Comparison of ENCODE assay signal across 19 mouse cellular contexts in the genomic region with DNA sequence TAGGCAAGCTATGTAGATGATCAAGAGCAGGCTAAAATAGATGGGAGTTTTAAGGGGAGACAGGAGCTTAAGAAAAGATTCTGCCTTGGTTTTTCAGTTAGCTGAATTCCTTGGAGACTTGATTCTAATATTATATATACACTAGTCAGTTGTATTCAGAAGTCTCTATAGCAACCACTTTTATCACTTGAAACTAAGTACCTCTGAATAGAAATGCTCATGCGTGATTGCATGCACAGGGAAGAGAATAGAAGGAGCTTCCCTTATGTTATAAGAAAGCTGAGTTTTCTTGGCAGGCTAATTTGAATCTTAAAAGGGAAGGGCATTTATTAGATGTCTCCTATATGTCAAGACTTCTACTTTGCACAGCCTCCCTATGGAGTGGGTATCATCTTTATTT.
DNase-seq lines count a peak whose midpoint lies in the region; ATAC-seq and TF ChIP-seq lines count a peak whose summit lies in the region.
"Had no signal": no experiment of that assay in that cellular context is flagged by ENCODE, and none has a peak within 500 bp of the region (broad histone marks: within the 10 kb centered on the region; RNA-seq: fewer than 3 reads in every experiment).

No protein-coding gene starts in this region.

- 61% methylated on average over 1 of the region's 1 CpGs for WGBS in forebrain, embryonic 14.5 days
- WGBS in forebrain, embryonic 12.5 days, result 42% methylated on average over 1 of the region's 1 CpGs

- intact Hi-C loops in left cerebral cortex, adult 2 months (cut with DNase I), result loop anchor here (5.0 kb wide), 1 partner anchor 49 kb away; no protein-coding TSS in a partner anchor
- intact Hi-C loops in left cerebral cortex, postnatal 25 days (cut with DNase I), result loop anchor here (2.0 to 5.0 kb wide), 2 partner anchors 46 to 50 kb away; no protein-coding TSS in a partner anchor

- no peak overlapping the region for H3K4me2 ChIP-seq in forebrain, embryonic 14.5 days (ENCODE audit: low read length)
- no peak overlapping the region for H3K4me2 ChIP-seq in forebrain, embryonic 12.5 days
- H3K4me2 ChIP-seq: embryonic facial prominence, embryonic 15.5 days; heart, embryonic 12.5 days; hindbrain, embryonic 14.5 days had no signal

- no peak for ATAC-seq in forebrain, embryonic 14.5 days
- no peak for ATAC-seq in forebrain, embryonic 12.5 days (ENCODE audit: low FRiP score)
- ATAC-seq: inflammation-experienced regulatory T-cells, adult 6 months had no signal

- TF ChIP-seq POLR2A in brain, embryonic 14.5 days (IDR thresholded peaks at IDR 0.05; ENCODE audit: borderline replicate concordance, extremely low read depth, insufficient read depth, insufficient read length, poor library complexity, severe bottlenecking), result no peak

- no peak for TF ChIP-seq CTCF in left cerebral cortex, adult 2 months (IDR thresholded peaks at IDR 0.05)
- no peak for TF ChIP-seq CTCF in brain, embryonic 14.5 days (IDR thresholded peaks at IDR 0.05; ENCODE audit: borderline replicate concordance, extremely low read depth, insufficient read depth, insufficient read length)

- no peak overlapping the region for H3K9ac ChIP-seq in forebrain, embryonic 14.5 days (ENCODE audit: low read length)
- H3K9ac ChIP-seq in forebrain, embryonic 12.5 days, result no peak overlapping the region
- H3K9ac ChIP-seq: embryonic facial prominence, embryonic 15.5 days; heart, embryonic 12.5 days; hindbrain, embryonic 14.5 days had no signal

- no peaks in the 10 kb centered on the region for H3K27me3 ChIP-seq in forebrain, embryonic 14.5 days (replicated peaks; ENCODE audit: control insufficient read depth, insufficient read depth, low read length)
- H3K27me3 ChIP-seq in forebrain, embryonic 12.5 days, result no peaks in the 10 kb centered on the region
- H3K27me3 ChIP-seq: embryonic facial prominence, embryonic 15.5 days; heart, embryonic 12.5 days had no signal

- no peak overlapping the region for H3K27ac ChIP-seq in forebrain, embryonic 14.5 days (ENCODE audit: low read depth, low read length)
- no peak overlapping the region for H3K27ac ChIP-seq in forebrain, embryonic 12.5 days
- peak overlapping the region; percentile 47; the same call in 1 of the 2 replicates for H3K27ac ChIP-seq in left cerebral cortex, adult 2 months
- H3K27ac ChIP-seq: embryonic facial prominence, embryonic 15.5 days; gastrocnemius, adult 2 months; hindbrain, embryonic 10.5 days; hindbrain, embryonic 14.5 days had no signal

- peak; percentile 48 for DNase-seq in forebrain, embryonic 14.5 days (ENCODE audit: low spot score)
- no peak for DNase-seq in left cerebral cortex, adult 2 months (ENCODE audit: extremely low spot score in 1 of 2, low spot score in 2 of 2)
- no peak for DNase-seq in left cerebral cortex, postnatal 25 days (ENCODE audit: low spot score in 2 of 2)
- DNase-seq in brain, embryonic 14.5 days (ENCODE audit: low read depth), result peak; percentile 50
- DNase-seq in thymus, postnatal 14 days, result no peak
- no peak for DNase-seq in kidney, adult 9 months
- DNase-seq: adrenal gland, postnatal 10 days; cerebellum, adult 2 months; cerebellum, postnatal 14 days; embryo, embryonic 11 days; gastrocnemius, adult 2 months; gastrocnemius, postnatal 25 days had no signal

- H3K36me3 ChIP-seq in forebrain, embryonic 14.5 days (ENCODE audit: control insufficient read depth, insufficient read depth, low read length), result no peaks in the 10 kb centered on the region
- no peaks in the 10 kb centered on the region for H3K36me3 ChIP-seq in forebrain, embryonic 12.5 days (replicated peaks)
- H3K36me3 ChIP-seq: embryonic facial prominence, embryonic 15.5 days; heart, embryonic 12.5 days; hindbrain, embryonic 10.5 days had no signal

- no peaks in the 10 kb centered on the region for H3K9me3 ChIP-seq in forebrain, embryonic 14.5 days (replicated peaks; ENCODE audit: control insufficient read depth, low read length)
- no peaks in the 10 kb centered on the region for H3K9me3 ChIP-seq in forebrain, embryonic 12.5 days
- H3K9me3 ChIP-seq: embryonic facial prominence, embryonic 15.5 days; heart, embryonic 12.5 days; hindbrain, embryonic 10.5 days had no signal

- no peak overlapping the region for H3K4me3 ChIP-seq in forebrain, embryonic 14.5 days (ENCODE audit: low read depth, low read length)
- no peak overlapping the region for H3K4me3 ChIP-seq in forebrain, embryonic 12.5 days (replicated peaks)
- H3K4me3 ChIP-seq in left cerebral cortex, adult 2 months, result no peak overlapping the region
- H3K4me3 ChIP-seq: embryonic facial prominence, embryonic 15.5 days; erythroblast, embryonic 14.5 days; gastrocnemius, adult 2 months; heart, embryonic 12.5 days; hindbrain, embryonic 10.5 days had no signal

- no peaks in the 10 kb centered on the region for H3K4me1 ChIP-seq in forebrain, embryonic 14.5 days (ENCODE audit: control insufficient read depth, insufficient read depth, low read length)
- no peaks in the 10 kb centered on the region for H3K4me1 ChIP-seq in forebrain, embryonic 12.5 days
- H3K4me1 ChIP-seq: embryonic facial prominence, embryonic 15.5 days; heart, embryonic 12.5 days; hindbrain, embryonic 10.5 days had no signal

Comparison
In these comparisons a context has a peak if more than half of its experiments do, and no peak if none do; other contexts are left out.
1. DNase-seq: peak in forebrain, embryonic 14.5 days (single experiment) and brain, embryonic 14.5 days (single experiment); none in left cerebral cortex, adult 2 months (0 of 2), left cerebral cortex, postnatal 25 days (0 of 2), thymus, postnatal 14 days (single experiment) and kidney, adult 9 months (single experiment).